Mouse (Mus musculus) midbrain, embryonic 13.5 days (tissue): ENCODE measurements around the gene Gstm5. TPM values are rescaled to one million over a fixed set of nuclear protein-coding genes. Genes with fewer than 3 reads are reported as not detected.

Source experiments
- ATAC-seq: fragments of 200-750 bp; cut with Nextera tagmentation; 2 replicates; pipeline ENCODE4 v1.8.0; 2017; ENCODE audit warnings: mild to moderate bottlenecking, moderate TSS enrichment, moderate library complexity
- H3K27ac ChIP-seq: fragments of 300-500 bp; sonication (generic); 2 replicates; pipeline ENCODE4 v1.5.1; 2015; ENCODE audit warnings: inconsistent platforms, mild to moderate bottlenecking, moderate library complexity
- H3K27me3 ChIP-seq: fragments of 300-500 bp; sonication (generic); 2 replicates; pipeline ENCODE4 v1.6.1; 2015; ENCODE audit warnings: mild to moderate bottlenecking, inconsistent platforms
- H3K36me3 ChIP-seq: fragments of 300-500 bp; sonication (generic); 2 replicates; pipeline ENCODE4 v1.6.1; 2015; ENCODE audit warnings: mild to moderate bottlenecking, inconsistent platforms
- H3K4me1 ChIP-seq: fragments of 300-500 bp; sonication (generic); replicated peaks from 2 replicates; pipeline ENCODE4 v1.6.1; 2015; ENCODE audit warnings: inconsistent platforms
- H3K4me2 ChIP-seq: fragments of 300-500 bp; sonication (generic); replicated peaks from 2 replicates; pipeline ENCODE4 v1.6.1; 2015; ENCODE audit warnings: moderate library complexity, mild to moderate bottlenecking, inconsistent platforms
- H3K4me3 ChIP-seq: fragments of 300-500 bp; sonication (generic); replicated peaks from 2 replicates; pipeline ENCODE4 v1.5.1; 2015; ENCODE audit warnings: mild to moderate bottlenecking, inconsistent platforms
- H3K9ac ChIP-seq: fragments of 300-500 bp; sonication (generic); replicated peaks from 2 replicates; pipeline ENCODE4 v1.6.1; 2015; ENCODE audit warnings: mild to moderate bottlenecking, inconsistent platforms
- H3K9me3 ChIP-seq: fragments of 300-500 bp; sonication (generic); 2 replicates; pipeline ENCODE4 v1.6.1; 2016; ENCODE audit warnings: mild to moderate bottlenecking, inconsistent platforms
- WGBS: fragments of 180-500 bp; shearing (Covaris S2); methylation state at CpG from one replicate; pipeline ENCODE4 v1.1.7; 2015; 5-methylcytosine and 5-hydroxymethylcytosine counted together
- polyA plus RNA-seq: library from polyadenylated mRNA; unstranded; fragments of >200 nt; fragmentation: Nextera tagmentation; extraction: Ambion mirVana; gene quantifications from 2 replicates; pipeline ENCODE4 v1.2.1, GENCODE M21; 2015

Gene Gstm5
- polyA plus RNA-seq, 1 experiment from 2014 or later: 236 TPM

DNA sequence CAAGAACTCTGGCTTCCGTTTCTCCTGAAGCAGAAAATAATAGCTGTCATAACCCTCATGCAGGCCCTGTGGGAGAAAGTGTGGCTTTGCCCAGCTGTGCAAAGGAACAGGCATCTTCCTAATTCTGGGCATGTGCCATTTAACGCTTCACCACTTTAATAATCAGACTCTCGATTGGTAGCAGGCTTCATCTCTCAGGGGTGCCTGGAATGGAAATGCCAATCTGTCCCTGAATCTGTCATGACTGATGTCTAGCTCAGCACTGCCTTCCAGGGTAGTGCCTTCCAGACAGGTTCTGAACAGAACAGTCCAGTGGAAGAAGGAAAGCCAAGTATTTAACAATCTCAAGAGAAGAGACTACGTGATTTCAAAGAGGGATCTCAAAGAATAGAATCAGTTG is 45.6 kb downstream of the Gstm5 start:
- ATAC-seq: no peak
- WGBS: 80% methylated on average over 4 of the region's 4 CpGs

DNA sequence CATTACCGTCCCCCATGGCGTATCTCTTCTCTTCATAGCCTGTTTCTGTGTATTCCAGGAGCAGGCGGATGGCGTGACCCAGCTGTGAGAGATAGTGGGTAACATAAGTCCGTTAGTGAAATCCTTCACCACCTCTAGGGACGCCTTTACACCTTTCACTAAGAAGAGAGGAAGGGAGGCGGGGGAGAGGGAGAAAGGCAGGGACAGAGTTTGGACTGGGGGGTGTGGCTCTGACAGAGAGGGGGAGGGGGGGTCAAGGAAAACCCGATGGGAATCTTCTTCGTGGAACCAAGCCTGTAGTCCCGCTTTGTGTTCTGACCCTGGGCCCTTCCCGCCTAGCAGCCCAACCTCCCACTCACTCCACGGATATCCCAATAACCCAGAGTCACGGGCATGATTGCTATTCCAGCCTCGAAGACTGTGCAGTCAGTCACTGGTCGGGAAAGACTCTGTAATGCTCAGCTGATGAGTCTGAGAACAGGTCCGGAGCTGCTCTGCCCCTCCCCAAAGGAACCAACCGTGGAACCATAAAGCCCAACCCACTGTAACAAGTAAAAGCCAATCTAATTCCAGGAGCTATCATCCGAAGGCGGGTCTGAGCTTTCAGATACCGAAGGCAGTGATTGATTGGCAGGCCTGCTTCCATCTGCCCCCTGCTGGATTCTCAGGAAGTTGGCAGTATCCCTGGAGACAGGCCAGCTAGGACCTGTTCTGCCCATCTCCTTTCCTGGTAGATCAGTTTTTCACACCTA is 47.8 kb downstream of the Gstm5 start, which contains the start of gene Gstm6:
Gene Gstm6 (minus strand): TSS at position 511 of the 752 bp plus-strand sequence.
- Histone ChIP-seq H3K4me1 (peaks cover 23% of the 10 kb centered on the region), H3K27me3 (no peaks in the 10 kb centered on the region), H3K4me2 (peak within 1 kb of the TSS; percentile 53), H3K9me3 (no peaks in the 10 kb centered on the region), H3K27ac (no peak within 1 kb of the TSS), H3K4me3 (peak within 1 kb of the TSS; percentile 30), H3K9ac (peak within 1 kb of the TSS; percentile 50), H3K36me3 (no peaks in the 10 kb centered on the region)
- peak; percentile 90 for ATAC-seq
- 16% methylated on average over 20 of the region's 20 CpGs for WGBS

More for the DNA sequence above, 45.6 kb downstream of the Gstm5 start:
- H3K4me3 ChIP-seq: no peak overlapping the region
- H3K4me2 ChIP-seq: no peak overlapping the region
- H3K9me3 ChIP-seq: no peaks in the 10 kb centered on the region
- H3K27me3 ChIP-seq: no peaks in the 10 kb centered on the region
- peaks cover 23% of the 10 kb centered on the region for H3K4me1 ChIP-seq
- H3K27ac ChIP-seq: no peak overlapping the region
- H3K9ac ChIP-seq: no peak overlapping the region
- no peaks in the 10 kb centered on the region for H3K36me3 ChIP-seq

DNA sequence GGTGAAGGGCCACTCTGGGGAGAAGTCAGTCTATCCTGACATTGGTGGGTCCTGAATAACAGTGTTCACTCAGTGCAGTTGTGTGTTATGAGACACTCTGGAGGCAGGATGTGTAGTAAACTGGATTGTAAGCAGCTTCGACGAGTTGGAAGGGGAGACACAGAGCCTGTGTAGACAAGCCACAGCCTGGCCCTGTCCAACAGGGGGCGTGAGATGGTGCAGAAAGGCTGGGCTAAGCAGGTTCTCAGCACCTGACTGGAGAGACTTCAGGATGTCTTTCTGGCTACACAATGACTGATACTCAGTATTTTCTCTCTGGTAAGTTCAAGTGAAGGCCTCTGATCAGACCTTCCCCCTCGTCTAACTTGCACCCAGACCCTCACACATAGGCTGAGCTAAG is 50.1 kb downstream of the Gstm5 start:
- Histone ChIP-seq H3K4me3 (no peak overlapping the region), H3K4me2 (no peak overlapping the region), H3K9me3 (no peaks in the 10 kb centered on the region), H3K9ac (no peak overlapping the region), H3K27me3 (no peaks in the 10 kb centered on the region), H3K36me3 (no peaks in the 10 kb centered on the region), H3K4me1 (peaks cover 14% of the 10 kb centered on the region), H3K27ac (no peak overlapping the region)
- ATAC-seq: no peak
- WGBS: 52% methylated on average over 4 of the region's 4 CpGs

Other genes with a start within 250 kb of the Gstm5 start
- gene Ahcyl1, start 199.3 kb upstream of the Gstm5 start, polyA plus RNA-seq: 108 and 116 TPM in 2 replicates
- 4.9 and 5.3 TPM in 2 replicates for gene Csf1, start 135.4 kb upstream of the Gstm5 start, polyA plus RNA-seq
- gene Eps8l3, start 18.6 kb upstream of the Gstm5 start, polyA plus RNA-seq: 0.36 TPM in 1 of 2 replicates, not detected in the other
- gene Gstm7, start 36.0 kb downstream of the Gstm5 start, polyA plus RNA-seq: 100 and 107 TPM in 2 replicates
- 14.5 and 17.3 TPM in 2 replicates for gene Gstm6, start 47.9 kb downstream of the Gstm5 start, polyA plus RNA-seq
- 0.26 TPM in 1 of 2 replicates, not detected in the other for gene Gstm3, start 73.5 kb downstream of the Gstm5 start, polyA plus RNA-seq
- 6.0 and 6.2 TPM in 2 replicates for gene Gstm2, start 90.6 kb downstream of the Gstm5 start, polyA plus RNA-seq
- 28.7 and 36.2 TPM in 2 replicates for gene Gstm1, start 122.2 kb downstream of the Gstm5 start, polyA plus RNA-seq
- gene Gstm4, start 149.1 kb downstream of the Gstm5 start, polyA plus RNA-seq: 13.8 and 14.2 TPM in 2 replicates
- gene Ampd2, start 190.8 kb downstream of the Gstm5 start, polyA plus RNA-seq: 53.6 and 54.5 TPM in 2 replicates
- 0.43 and 0.48 TPM in 2 replicates for gene Gnat2, start 197.0 kb downstream of the Gstm5 start, polyA plus RNA-seq